Mouse (Mus musculus) left cerebral cortex, adult 9 months (tissue): ENCODE measurements around the gene Negr1.

Experiments
- DNase-seq, 2 experiments: peaks; one replicate each; pipeline ENCODE4 v3.0.0; 2022; ENCODE audit warnings: low spot score in 2 of 2

The Negr1 gene

DNA sequence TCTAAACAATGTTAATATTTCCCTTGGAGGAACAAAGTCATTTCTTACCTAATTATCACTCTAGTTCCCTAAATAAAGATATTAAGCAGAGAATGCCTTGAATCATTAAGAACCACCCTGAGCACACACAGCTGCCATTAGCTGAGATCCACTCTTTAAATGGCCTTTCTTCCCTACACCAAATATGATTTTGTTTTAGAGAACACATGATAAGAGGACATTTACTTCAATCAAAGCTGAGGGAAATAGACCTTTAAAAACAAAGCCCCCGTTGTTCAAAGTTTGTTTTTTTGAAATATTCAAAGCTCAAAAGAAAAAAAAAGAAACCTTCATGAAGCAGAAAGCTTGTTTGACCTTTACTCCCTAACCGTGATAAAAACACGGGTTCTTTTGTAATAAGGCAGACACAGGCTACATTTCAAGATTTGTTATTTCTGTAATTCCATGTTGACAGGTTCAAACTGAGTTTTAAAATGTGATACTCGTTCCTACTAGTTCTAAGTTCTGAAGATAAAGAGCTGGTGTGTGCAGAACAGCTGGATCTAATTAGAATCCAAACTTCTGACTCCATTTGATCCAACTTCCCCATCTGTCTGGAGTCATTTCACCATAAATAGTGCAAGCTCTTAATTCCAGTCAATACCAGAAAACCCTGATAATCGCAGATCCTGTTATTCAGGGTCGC lies 544.1 kb downstream of the Negr1 start:
- DNase-seq = no peak

DNA sequence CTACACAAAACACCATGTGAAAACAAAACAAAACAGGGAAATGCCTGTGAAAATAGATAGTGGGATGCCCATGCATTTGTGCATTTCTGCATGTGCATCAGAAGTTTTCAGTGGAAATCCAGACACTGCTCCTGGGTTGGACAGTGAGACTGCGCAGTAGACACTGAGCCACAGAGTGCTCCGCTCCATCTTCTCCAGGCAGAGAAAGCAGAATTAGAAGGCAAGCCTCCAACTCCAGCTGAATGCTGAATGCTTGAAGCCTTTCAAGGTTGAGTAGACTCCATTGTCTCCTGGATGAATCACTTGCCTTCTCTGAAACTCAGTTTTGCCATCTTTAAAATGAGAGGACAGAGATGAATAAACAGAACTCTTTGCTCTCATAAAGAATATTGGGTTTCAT lies 546.6 kb downstream of the Negr1 start:
- no peak for DNase-seq

GRCm38 (mm10) chr3:157109308-157109707 lies 547.7 kb downstream of the Negr1 start:
- peak; percentile 35 to 76 for DNase-seq

- peak in 1 of 2 experiments; percentile 30 for DNase-seq
These were observed 553.6 kb downstream of the Negr1 start for GRCm38 (mm10) chr3:157115105-157115760.

DNA sequence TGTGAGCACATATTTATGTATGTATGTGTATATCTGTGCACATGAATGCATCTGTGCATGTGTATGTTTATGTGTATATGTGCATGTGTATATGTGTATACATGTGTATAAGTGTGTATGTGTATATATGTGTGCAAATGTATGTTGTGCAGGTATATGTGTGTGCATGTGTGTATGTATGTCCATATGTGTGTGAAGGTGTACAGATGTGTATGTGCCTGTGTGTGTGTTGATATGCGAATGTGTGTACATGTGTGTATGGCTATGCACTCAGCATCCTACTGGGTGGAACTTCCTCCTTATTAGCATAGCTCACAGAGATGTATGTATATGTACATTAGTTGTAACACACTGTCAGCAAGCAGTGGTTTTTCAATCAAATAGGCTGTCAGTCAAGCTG lies 554.4 kb downstream of the Negr1 start:
- DNase-seq = no peak

DNA sequence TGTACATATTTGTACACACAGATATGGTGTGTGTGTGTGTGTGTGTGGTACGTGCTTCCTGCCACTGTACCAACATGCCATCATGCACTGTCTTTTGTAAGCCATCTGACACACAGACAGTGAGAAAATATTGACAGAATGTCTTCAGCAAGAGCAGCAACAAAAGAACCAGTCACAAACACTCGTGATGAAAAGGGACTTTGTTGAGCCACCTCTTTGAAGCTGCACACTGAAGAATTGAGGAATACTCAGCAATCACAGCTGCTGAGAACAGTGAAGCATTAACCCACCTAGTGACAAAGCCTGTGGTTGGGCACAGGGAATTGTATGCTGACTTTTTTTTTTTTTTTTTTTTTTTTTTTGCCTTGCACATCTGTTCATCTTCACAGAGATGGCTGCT lies 558.3 kb downstream of the Negr1 start:
- no peak for DNase-seq

- DNase-seq = no peak
These were observed 584.7 kb downstream of the Negr1 start for GRCm38 (mm10) chr3:157146124-157146855.

- no peak for DNase-seq
These were observed 593.3 kb downstream of the Negr1 start for GRCm38 (mm10) chr3:157154902-157155301.

DNA sequence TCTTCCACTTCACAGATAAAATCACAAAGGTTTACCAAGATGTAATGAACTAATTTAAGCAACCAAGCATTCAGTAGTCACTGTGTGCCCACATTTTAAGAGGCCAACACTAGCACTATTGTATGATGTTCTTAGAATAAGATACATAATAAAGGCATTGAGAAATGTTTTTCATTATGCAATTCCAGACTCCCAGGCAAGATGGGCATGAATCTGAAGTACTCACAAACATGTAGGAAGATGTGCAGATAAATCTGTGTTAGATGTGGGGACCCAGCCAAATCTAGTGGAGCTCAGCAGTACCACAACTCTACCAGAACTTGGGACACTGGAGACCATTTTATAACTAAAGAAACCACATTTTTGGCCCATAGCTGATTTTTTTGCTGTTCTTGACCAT lies 593.9 kb downstream of the Negr1 start:
- no peak for DNase-seq

- peak in 1 of 2 experiments; percentile 21 for DNase-seq
These were observed 603.4 kb downstream of the Negr1 start for GRCm38 (mm10) chr3:157164840-157165595.

DNA sequence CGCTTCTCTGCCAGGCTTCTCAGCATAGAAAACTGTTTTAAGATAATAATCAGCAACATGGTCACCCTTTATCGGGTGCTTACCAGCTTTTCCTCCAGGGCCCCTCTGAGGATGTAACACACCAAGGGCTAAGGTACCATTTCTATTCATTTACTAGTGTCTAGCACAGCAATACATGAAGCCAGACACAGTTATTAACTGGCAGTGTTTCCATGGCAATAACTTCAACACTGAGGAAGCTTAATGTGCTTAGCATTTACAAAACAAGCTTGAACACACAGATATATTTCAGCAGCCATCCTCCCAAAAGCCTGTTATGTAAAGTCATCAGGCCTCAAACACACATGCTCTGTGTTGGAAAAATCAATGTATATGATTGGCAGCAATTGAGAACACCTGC lies 620.4 kb downstream of the Negr1 start:
- no peak for DNase-seq

DNA sequence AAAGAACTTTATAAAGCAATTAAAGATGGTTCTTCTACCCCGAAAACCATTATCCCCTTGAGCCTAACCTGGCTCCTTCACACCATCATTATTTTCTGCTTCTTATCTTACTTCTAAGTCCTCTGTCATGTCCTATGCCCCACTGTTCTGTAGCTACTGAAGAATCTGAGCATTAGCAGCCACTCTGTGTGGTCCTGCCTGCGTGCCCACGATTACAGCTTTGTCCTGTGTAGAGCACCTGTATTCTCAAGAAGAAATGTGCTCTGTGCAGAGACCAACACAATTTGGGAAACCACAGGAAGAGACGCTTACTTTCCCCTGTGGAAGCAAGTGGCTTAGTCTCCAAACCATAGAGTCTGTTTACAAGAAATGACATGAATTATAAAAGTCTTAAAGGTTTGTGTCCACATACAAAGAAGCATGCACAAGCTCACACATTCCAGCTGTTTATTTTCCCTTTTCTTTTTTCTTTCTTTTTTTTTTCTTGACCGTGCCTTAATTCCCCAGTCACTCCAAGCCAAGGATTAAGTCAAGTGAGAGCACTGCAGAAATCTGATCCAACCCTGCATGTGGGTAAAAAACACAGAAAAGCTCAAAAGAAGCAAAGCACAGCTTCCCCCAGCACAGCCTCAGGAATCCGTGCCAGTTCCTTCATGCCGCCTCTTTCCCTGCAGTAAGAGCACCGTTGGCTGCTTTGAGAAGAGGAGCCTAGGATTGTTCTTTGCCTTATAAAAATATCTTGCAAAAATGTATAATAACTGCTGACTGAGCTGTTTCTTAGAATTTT lies 627.5 kb downstream of the Negr1 start:
- no peak for DNase-seq

GRCm38 (mm10) chr3:157189834-157190233 lies 628.2 kb downstream of the Negr1 start:
- DNase-seq = no peak

GRCm38 (mm10) chr3:157190551-157190950 lies 629.0 kb downstream of the Negr1 start:
- no peak for DNase-seq

GRCm38 (mm10) chr3:157192021-157192420 lies 630.4 kb downstream of the Negr1 start:
- DNase-seq = peak in 1 of 2 experiments; percentile 45

DNA sequence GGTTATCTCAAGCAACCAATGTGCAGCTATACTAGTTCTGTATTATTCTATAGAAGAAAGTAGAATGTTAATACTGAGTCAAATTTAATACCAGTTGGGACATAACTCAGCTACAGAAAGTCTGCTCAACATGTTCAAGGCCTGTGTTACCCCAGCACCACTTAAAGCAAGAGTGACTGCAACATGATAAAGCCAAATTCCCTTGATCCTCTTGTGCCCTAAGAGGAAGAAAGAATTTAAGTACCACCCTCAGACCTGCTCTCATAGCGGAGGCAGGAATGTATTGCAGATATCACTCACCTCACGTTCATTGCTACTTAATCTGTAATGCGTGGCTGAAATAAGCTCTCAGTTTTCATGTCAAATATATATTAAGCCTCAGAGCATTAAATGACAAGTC lies 631.5 kb downstream of the Negr1 start:
- DNase-seq = no peak

DNA sequence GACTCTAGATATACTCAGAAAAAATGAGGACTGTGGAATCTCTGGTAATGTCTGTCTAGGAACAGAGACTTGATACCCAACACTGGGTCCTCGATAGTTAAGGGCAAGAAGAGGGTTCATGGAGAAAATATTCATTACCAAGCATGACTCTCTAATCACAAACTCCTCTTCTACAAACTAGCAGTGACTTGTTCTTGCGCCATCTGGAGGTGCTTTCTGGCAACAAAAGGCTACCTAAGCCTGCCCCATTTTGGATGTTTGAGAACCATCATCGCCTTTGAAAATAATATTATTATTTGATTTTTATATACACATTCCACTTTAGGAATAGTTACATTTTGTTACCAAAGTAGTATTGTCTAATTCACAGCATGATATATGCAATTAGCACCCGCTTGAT lies 637.1 kb downstream of the Negr1 start:
- DNase-seq = no peak

DNA sequence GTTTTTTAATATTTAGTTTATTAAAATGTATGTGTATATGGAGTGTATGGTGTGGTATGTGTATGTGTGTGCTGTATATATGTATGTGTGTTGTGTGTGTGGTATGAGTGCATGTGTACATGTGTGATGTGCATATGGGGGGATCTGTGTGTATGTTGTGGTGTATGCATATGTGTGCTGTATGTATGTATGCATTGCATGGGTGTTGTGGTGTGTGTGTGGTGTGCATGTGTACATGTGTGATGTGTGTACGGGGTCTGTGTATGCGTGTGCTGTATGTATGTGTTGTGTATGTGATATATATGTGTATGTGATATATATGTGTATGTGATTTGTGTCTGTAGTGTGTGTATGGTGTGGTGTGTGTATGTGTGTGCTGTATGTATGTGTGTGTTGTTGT lies 640.1 kb downstream of the Negr1 start:
- DNase-seq = no peak

DNA sequence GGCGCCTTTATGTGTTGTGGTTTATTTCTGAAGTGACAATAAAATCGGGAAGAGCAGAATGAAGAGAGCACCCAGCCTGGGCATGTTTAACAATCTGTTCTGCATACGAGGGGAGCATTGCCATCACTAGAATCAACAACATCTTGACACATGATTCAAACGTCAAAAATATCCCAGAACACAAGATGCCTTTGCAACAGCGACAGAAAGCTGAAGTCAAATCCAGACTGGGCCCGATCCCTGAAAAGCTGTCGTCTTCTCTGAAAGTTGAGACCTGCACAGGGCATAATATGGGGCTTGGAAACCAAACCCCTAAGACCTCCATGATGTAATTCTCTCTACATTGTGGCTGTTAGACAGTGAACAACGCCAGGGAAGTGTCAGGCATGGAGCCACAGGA lies 642.0 kb downstream of the Negr1 start:
- peak in 1 of 2 experiments; percentile 38 for DNase-seq

- DNase-seq = no peak
These were observed 645.2 kb downstream of the Negr1 start for GRCm38 (mm10) chr3:157206752-157207151.

DNA sequence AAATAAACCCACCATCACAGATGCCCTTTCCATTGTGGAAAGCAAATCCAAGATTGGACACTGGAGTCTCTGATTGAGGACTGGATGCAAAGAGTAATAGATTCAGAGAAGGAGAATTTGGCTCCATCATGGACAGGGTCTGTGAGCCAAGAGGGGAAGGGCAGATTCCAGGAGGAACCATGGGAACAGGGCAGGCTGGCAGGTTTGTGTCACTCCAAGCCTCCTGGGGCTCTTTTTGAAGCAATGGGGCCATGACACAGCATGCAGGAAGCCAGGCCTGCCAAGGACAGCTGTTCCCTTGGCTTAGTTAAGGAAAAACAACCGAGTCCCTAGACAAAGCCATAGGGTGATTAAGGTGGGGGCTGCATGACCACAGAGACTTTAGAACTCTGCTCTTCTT lies 647.4 kb downstream of the Negr1 start:
- DNase-seq = no peak
